Mouse (Mus musculus) erythroblast, embryonic 14.5 days (primary cell): Measurements from ENCODE around the gene Otog.

Source experiments
- GATA1 ChIP-seq: IDR thresholded peaks from 2 replicates; pipeline ENCODE4 v1.6.1; 2012; ENCODE audit warnings: low read length, inconsistent platforms, mixed read lengths
- TAL1 ChIP-seq: IDR thresholded peaks from 3 replicates; pipeline ENCODE4 v1.6.1; 2012; ENCODE audit warnings: low read length, inconsistent platforms, mixed read lengths

GRCm38 (mm10) chr7:46287051-46287450 is 46.3 kb downstream of the Otog start:
- TF ChIP-seq TAL1 (no peak), GATA1 (no peak)
